Mouse (Mus musculus) cerebellum, adult 8-10 months (tissue): ENCODE results near the gene Mcl1.
A peak's percentile ranks its signal among the peaks of the same experiment; 100 is the strongest.
"Not testable (repeated sequence)": the region's sequence is repeated elsewhere in the genome, so short reads cannot be mapped to it uniquely, and the experiment has no call there.

Experiments
- DNase-seq: peaks from one replicate; pipeline ENCODE4 v3.0.0; 2022

Gene Mcl1

GRCm38 (mm10) chr3:95687524-95688421, 29.2 kb downstream of the Mcl1 start, which contains the start of gene Adamtsl4:
TSS of gene Adamtsl4 (minus strand) at chr3:95687917.
- DNase-seq = peak; percentile 62

GRCm38 (mm10) chr3:95689171-95689915, 30.8 kb downstream of the Mcl1 start:
- no peak for DNase-seq

GRCm38 (mm10) chr3:95689940-95690339, 31.4 kb downstream of the Mcl1 start:
- DNase-seq = no peak

- not testable (repeated sequence) for DNase-seq
Observed at GRCm38 (mm10) chr3:95690552-95690951, 32.0 kb downstream of the Mcl1 start.

GRCm38 (mm10) chr3:95692677-95693076, 34.1 kb downstream of the Mcl1 start:
- DNase-seq = no peak

GRCm38 (mm10) chr3:95693821-95694807, 35.5 kb downstream of the Mcl1 start:
- no peak for DNase-seq

GRCm38 (mm10) chr3:95694808-95695703, 36.5 kb downstream of the Mcl1 start:
- DNase-seq = no peak

- DNase-seq = no peak
Observed at GRCm38 (mm10) chr3:95695796-95696195, 37.2 kb downstream of the Mcl1 start.

- DNase-seq = no peak
Observed at GRCm38 (mm10) chr3:95696360-95696759, 37.8 kb downstream of the Mcl1 start.

- DNase-seq = no peak
Observed at GRCm38 (mm10) chr3:95698286-95698685, 39.7 kb downstream of the Mcl1 start.

- peak; percentile 58 for DNase-seq
Observed at GRCm38 (mm10) chr3:95700233-95700681, 41.7 kb downstream of the Mcl1 start.

GRCm38 (mm10) chr3:95701085-95701484, 42.5 kb downstream of the Mcl1 start:
- no peak for DNase-seq

GRCm38 (mm10) chr3:95701877-95702540, 43.4 kb downstream of the Mcl1 start:
- DNase-seq = peak; percentile 43

- no peak for DNase-seq
Observed at GRCm38 (mm10) chr3:95703276-95703675, 44.7 kb downstream of the Mcl1 start.

GRCm38 (mm10) chr3:95704612-95705011, 46.0 kb downstream of the Mcl1 start:
- DNase-seq = no peak

GRCm38 (mm10) chr3:95706273-95706672, 47.7 kb downstream of the Mcl1 start:
- no peak for DNase-seq

GRCm38 (mm10) chr3:95707497-95707896, 48.9 kb downstream of the Mcl1 start:
- no peak for DNase-seq

GRCm38 (mm10) chr3:95709044-95709443, 50.5 kb downstream of the Mcl1 start:
- DNase-seq = no peak

GRCm38 (mm10) chr3:95709967-95710366, 51.4 kb downstream of the Mcl1 start:
- no peak for DNase-seq
